Mouse (Mus musculus) MEL (cell line): ENCODE results near the gene Cela3b. TPM values are rescaled to one million over a fixed set of nuclear protein-coding genes. Genes with fewer than 3 reads are reported as not detected.

Source experiments
- DNase-seq: peaks from one replicate; pipeline ENCODE4 v3.0.0; 2011; ENCODE audit warnings: low read depth, low spot score
- H3K27ac ChIP-seq: 2 replicates; pipeline ENCODE4 v1.5.1; 2012; ENCODE audit warnings: low read depth, mild to moderate bottlenecking, control low read depth, low read length, moderate library complexity; ENCODE audit not compliant: control insufficient read depth
- H3K27me3 ChIP-seq, 2 experiments: fragments of 150-350 bp in 1 of 2; sonication (generic) in 1 of 2; 2 replicates each; pipeline ENCODE4 v1.6.1; 2012; ENCODE audit warnings: low read length in 2 of 2, mild to moderate bottlenecking in 2 of 2, improper control_type of control experiment in 1 of 2, moderate library complexity in 1 of 2; ENCODE audit not compliant: insufficient read depth in 2 of 2, control insufficient read depth in 1 of 2
- H3K36me3 ChIP-seq, 2 experiments: 2 replicates each; pipeline ENCODE4 v1.6.1; 2012 to 2014; ENCODE audit warnings: low read length in 2 of 2, improper control_type of control experiment in 1 of 2, inconsistent platforms in 1 of 2, mild to moderate bottlenecking in 1 of 2; ENCODE audit not compliant: insufficient read depth in 2 of 2, control insufficient read depth in 1 of 2
- H3K4me1 ChIP-seq, 2 experiments: fragments of 150-350 bp in 1 of 2; sonication (generic) in 1 of 2; 2 replicates each; pipeline ENCODE4 v1.6.1; 2012; ENCODE audit warnings: low read length in 2 of 2, improper control_type of control experiment in 1 of 2, mild to moderate bottlenecking in 1 of 2; ENCODE audit not compliant: insufficient read depth in 2 of 2, control insufficient read depth in 1 of 2
- H3K4me3 ChIP-seq, 2 experiments: fragments of 150-350 bp in 1 of 2; sonication (generic) in 1 of 2; 2 replicates each; pipeline ENCODE4 v1.5.1; 2012; ENCODE audit warnings: low read depth in 2 of 2, low read length in 2 of 2, mild to moderate bottlenecking in 2 of 2, moderate library complexity in 2 of 2, control low read depth in 1 of 2, improper control_type of control experiment in 1 of 2; ENCODE audit not compliant: control insufficient read depth in 1 of 2, insufficient read depth in 1 of 2
- H3K79me2 ChIP-seq: 2 replicates; pipeline ENCODE4 v1.6.1; 2012; ENCODE audit warnings: mild to moderate bottlenecking, low read length, moderate library complexity; ENCODE audit not compliant: control insufficient read depth, poor library complexity, insufficient read depth
- H3K9ac ChIP-seq: 2 replicates; pipeline ENCODE4 v1.6.1; 2012; ENCODE audit warnings: low read depth, mild to moderate bottlenecking, control low read depth, low read length, moderate library complexity; ENCODE audit not compliant: control insufficient read depth, poor library complexity, severe bottlenecking
- H3K9me3 ChIP-seq: fragments of 150-350 bp; sonication (generic); replicated peaks from 2 replicates; pipeline ENCODE4 v1.6.1; 2012; ENCODE audit warnings: mild to moderate bottlenecking, low read length, improper control_type of control experiment, moderate library complexity; ENCODE audit not compliant: insufficient read depth
- E2F4 ChIP-seq: IDR thresholded peaks from 2 replicates; pipeline ENCODE4 v1.6.1; 2011; ENCODE audit warnings: low read depth, low read length, improper control_type of control experiment, borderline replicate concordance
- ETS1 ChIP-seq: IDR thresholded peaks from 2 replicates; pipeline ENCODE4 v1.6.1; 2012; ENCODE audit warnings: low read depth, mild to moderate bottlenecking, inconsistent platforms, low read length, improper control_type of control experiment, moderate library complexity
- GABPA ChIP-seq: IDR thresholded peaks from 2 replicates; pipeline ENCODE4 v1.6.1; 2012; ENCODE audit warnings: low read depth, mild to moderate bottlenecking, inconsistent platforms, low read length, improper control_type of control experiment, moderate library complexity
- GATA1 ChIP-seq: IDR thresholded peaks from 2 replicates; pipeline ENCODE4 v1.6.1; 2011; ENCODE audit warnings: low read depth, low read length, improper control_type of control experiment
- HCFC1 ChIP-seq: IDR thresholded peaks from 2 replicates; pipeline ENCODE4 v1.6.1; 2012; ENCODE audit warnings: low read depth, mild to moderate bottlenecking, inconsistent platforms, low read length, improper control_type of control experiment, moderate library complexity
- JUND ChIP-seq: IDR thresholded peaks from 2 replicates; pipeline ENCODE4 v1.6.1; 2011; ENCODE audit warnings: low read depth, mild to moderate bottlenecking, improper control_type of control experiment, low read length
- MAZ ChIP-seq: IDR thresholded peaks from 2 replicates; pipeline ENCODE4 v1.6.1; 2012; ENCODE audit warnings: low read depth, mild to moderate bottlenecking, inconsistent platforms, low read length, improper control_type of control experiment
- MXI1 ChIP-seq: IDR thresholded peaks from 2 replicates; pipeline ENCODE4 v1.6.1; 2011; ENCODE audit warnings: mild to moderate bottlenecking, low read depth, low read length, improper control_type of control experiment
- MYC ChIP-seq: IDR thresholded peaks from 2 replicates; pipeline ENCODE4 v1.6.1; 2011; ENCODE audit warnings: low read depth, mild to moderate bottlenecking, low read length, improper control_type of control experiment, moderate library complexity
- NELFE ChIP-seq: IDR thresholded peaks from 2 replicates; pipeline ENCODE4 v1.6.1; 2011; ENCODE audit warnings: low read depth, low read length, improper control_type of control experiment
- POLR2AphosphoS5 ChIP-seq: IDR thresholded peaks from 2 replicates; pipeline ENCODE4 v1.6.1; 2012; ENCODE audit warnings: low read depth, borderline replicate concordance, mild to moderate bottlenecking, inconsistent platforms, low read length, moderate library complexity, mixed read lengths
- RAD21 ChIP-seq: IDR thresholded peaks from 2 replicates; pipeline ENCODE4 v1.6.1; 2011; ENCODE audit warnings: mild to moderate bottlenecking, low read depth, low read length, improper control_type of control experiment
- RCOR1 ChIP-seq: IDR thresholded peaks from 2 replicates; pipeline ENCODE4 v1.6.1; 2012; ENCODE audit warnings: low read depth, mild to moderate bottlenecking, inconsistent platforms, low read length, improper control_type of control experiment
- SMC3 ChIP-seq: IDR thresholded peaks from 2 replicates; pipeline ENCODE4 v1.6.1; 2011; ENCODE audit warnings: low read depth, low read length, improper control_type of control experiment
- TCF12 ChIP-seq: IDR thresholded peaks from 2 replicates; pipeline ENCODE4 v1.6.1; 2014; ENCODE audit warnings: low read depth, mild to moderate bottlenecking, inconsistent platforms, low read length, improper control_type of control experiment, moderate library complexity
- ZC3H11A ChIP-seq: IDR thresholded peaks from 2 replicates; pipeline ENCODE4 v1.6.1; 2012; ENCODE audit warnings: low read depth, mild to moderate bottlenecking, inconsistent platforms, low read length, improper control_type of control experiment
- ZKSCAN1 ChIP-seq: IDR thresholded peaks from 2 replicates; pipeline ENCODE4 v1.6.1; 2012; ENCODE audit warnings: low read depth, mild to moderate bottlenecking, inconsistent platforms, low read length, improper control_type of control experiment, moderate library complexity
- ZMIZ1 ChIP-seq: IDR thresholded peaks from 2 replicates; pipeline ENCODE4 v1.6.1; 2012; ENCODE audit warnings: low read depth, mild to moderate bottlenecking, inconsistent platforms, low read length, improper control_type of control experiment, moderate library complexity
- polyA plus RNA-seq, 2 experiments: library from polyadenylated mRNA; stranded (reverse) in 1 of 2; unstranded in 1 of 2; fragments of >175 nt in 1 of 2; fragments of >200 nt in 1 of 2; gene quantifications; 2 replicates each; pipeline versions ENCODE4 v1.2.1 to v1.2.4; 2012; ENCODE audit warnings: low replicate concordance in 2 of 2, low read depth in 1 of 2; ENCODE audit not compliant: insufficient read length in 2 of 2, insufficient read depth in 1 of 2, missing spikeins in 1 of 2
- total RNA-seq: library from RNA; depleted of rRNA; stranded (reverse); fragments of 300-350 nt; gene quantifications from 2 replicates; pipeline ENCODE4 v1.2.3, GENCODE M21; 2012

Gene Cela3b
- total and polyA plus RNA-seq, 3 experiments = not detected

DNA sequence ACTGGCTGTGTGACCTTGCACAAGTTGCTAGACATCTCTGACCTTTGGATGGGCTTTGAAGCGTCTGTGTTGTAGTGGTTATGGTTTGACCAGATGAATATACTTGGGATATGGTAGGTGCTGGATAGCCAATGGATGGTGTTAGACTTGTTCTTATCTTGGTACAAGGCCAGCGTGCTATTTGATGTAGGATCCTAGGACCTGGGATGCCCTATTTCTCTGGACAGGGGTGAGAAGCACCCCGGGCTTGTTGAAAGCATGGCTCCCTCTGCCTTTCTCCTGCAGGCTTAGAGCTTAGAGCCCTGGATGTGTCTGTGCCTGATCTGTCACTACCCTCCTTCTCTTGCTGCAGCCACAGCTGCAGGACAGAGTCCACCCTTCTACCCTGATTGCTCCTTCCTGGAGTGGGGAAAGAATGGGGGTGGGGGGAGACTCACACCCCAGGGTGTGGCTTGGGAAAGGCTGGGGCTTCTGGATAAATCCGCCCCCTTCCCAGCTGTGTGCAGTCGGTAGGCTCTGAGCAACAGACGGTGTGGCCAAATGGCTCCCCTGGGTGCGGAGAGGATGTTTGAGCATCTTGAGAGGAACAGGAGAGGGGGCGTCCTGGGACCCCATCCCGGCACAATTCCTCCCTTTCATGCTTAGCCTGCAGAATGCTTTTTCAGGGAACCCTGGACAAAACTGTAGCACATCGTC is 45.9 kb upstream of the Cela3b start:
- Histone ChIP-seq H3K79me2 (no peaks in the 10 kb centered on the region), H3K4me1 (no peaks in the 10 kb centered on the region), H3K4me3 (no peak overlapping the region), H3K27me3 (no peaks in the 10 kb centered on the region), H3K36me3 (no peaks in the 10 kb centered on the region), H3K9me3 (no peaks in the 10 kb centered on the region), H3K27ac (no peak overlapping the region), H3K9ac (no peak overlapping the region)
- no peak for DNase-seq
- TF ChIP-seq MXI1 (no peak), SMC3 (no peak), ZC3H11A (no peak), NELFE (no peak), RCOR1 (no peak), HCFC1 (no peak), GABPA (no peak), RAD21 (no peak), POLR2AphosphoS5 (no peak), MYC (no peak), ETS1 (no peak), ZKSCAN1 (no peak), MAZ (no peak), JUND (no peak)

DNA sequence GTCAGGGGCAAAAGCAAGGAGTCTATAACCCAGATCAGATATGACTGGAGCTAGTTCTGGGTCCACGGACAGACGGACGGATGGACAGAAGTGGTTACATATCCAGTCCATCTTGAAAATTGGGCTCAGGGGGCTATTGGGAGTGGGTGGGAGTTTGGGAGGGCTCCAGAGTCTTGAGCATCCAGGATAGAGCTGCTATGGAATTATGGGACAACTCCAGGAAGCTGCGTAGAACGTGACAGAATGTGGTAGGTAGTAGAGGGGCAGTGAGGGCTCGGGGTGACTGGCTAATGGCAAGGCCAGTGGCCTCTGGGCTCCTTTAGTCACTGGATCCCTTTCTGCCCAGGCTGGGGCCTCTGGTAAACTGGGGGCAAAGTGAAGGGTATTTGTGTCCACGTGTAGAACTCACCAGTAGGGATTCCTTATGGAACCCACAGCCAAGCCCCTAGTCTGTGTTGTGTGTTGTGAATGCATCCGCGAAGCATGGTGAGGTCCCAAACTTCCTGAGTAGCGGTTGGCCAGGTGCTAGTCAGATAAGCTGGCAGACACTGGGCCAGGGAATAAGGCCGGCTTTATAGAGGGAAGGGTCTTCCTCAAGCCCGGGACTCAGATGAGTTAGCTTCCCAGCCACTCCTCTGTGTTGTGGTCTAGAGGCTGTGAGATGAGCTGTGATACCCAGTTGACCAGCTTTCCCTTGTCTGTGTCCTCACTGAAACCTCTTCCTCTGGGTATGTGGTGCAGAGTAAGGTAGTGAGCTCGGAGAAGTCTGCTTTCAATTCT is 45.1 kb upstream of the Cela3b start:
- no peak overlapping the region for H3K9ac ChIP-seq
- no peaks in the 10 kb centered on the region for H3K9me3 ChIP-seq
- H3K36me3 ChIP-seq = no peaks in the 10 kb centered on the region
- no peaks in the 10 kb centered on the region for H3K79me2 ChIP-seq
- no peak for TF ChIP-seq E2F4
- TF ChIP-seq TCF12 = no peak
- no peak for TF ChIP-seq ZMIZ1
- no peak for TF ChIP-seq POLR2AphosphoS5
- TF ChIP-seq GATA1 = no peak
- no peaks in the 10 kb centered on the region for H3K4me1 ChIP-seq
- DNase-seq = no peak
- no peaks in the 10 kb centered on the region for H3K27me3 ChIP-seq
- no peak overlapping the region for H3K27ac ChIP-seq
- no peak overlapping the region for H3K4me3 ChIP-seq
